Mouse (Mus musculus): ENCODE measurements at regions not wholly inside any gene's neighbourhood (a gene's known extent, or its start where the extent isn't known, plus 50 kb on each side); places are given as distances from the start of the nearest gene placed in this dataset.

- no peak overlapping the region for H3K4me3 ChIP-seq
- no peak overlapping the region for H3K4me2 ChIP-seq (ENCODE audit: low read depth)
- no peak overlapping the region for H3ac ChIP-seq (ENCODE audit: control insufficient read depth, insufficient read length)
- no peak for TF ChIP-seq MAX (IDR thresholded peaks at IDR 0.05; ENCODE audit: low read depth)
- TF ChIP-seq TCF12 (IDR thresholded peaks at IDR 0.05; ENCODE audit: insufficient read depth, poor library complexity, severe bottlenecking), result no peak
- TF ChIP-seq USF1 (IDR thresholded peaks at IDR 0.05; ENCODE audit: low read depth), result no peak
- no peak for TF ChIP-seq CEBPB (IDR thresholded peaks at IDR 0.05; ENCODE audit: insufficient read depth, poor library complexity, severe bottlenecking)
- TF ChIP-seq MYOD1 (IDR thresholded peaks at IDR 0.05; ENCODE audit: control insufficient read depth in 1 of 3, insufficient read length in 2 of 3, low read depth in 2 of 3), result no peak
- TF ChIP-seq POLR2A (IDR thresholded peaks at IDR 0.05; ENCODE audit: insufficient read length, low read depth), result no peak
- no peak for TF ChIP-seq POLR2AphosphoS2 (IDR thresholded peaks at IDR 0.05; ENCODE audit: insufficient read length, low read depth)
- no peak for TF ChIP-seq SRF (IDR thresholded peaks at IDR 0.05; ENCODE audit: control insufficient read depth, insufficient read length, low read depth)
- no peak for TF ChIP-seq TCF3 (IDR thresholded peaks at IDR 0.05; ENCODE audit: insufficient read length, low read depth)
- H3K36me3 ChIP-seq (ENCODE audit: control insufficient read depth, insufficient read depth), result no peaks in the 10 kb centered on the region
- H3K79me2 ChIP-seq (ENCODE audit: control insufficient read depth, insufficient read depth), result no peaks in the 10 kb centered on the region
- no peaks in the 10 kb centered on the region for H3K27me3 ChIP-seq (ENCODE audit: control insufficient read depth, insufficient read depth, insufficient read length)
Measured at GRCm38 (mm10) chr16:9353811-9354210, 523.9 kb downstream of the 1810013L24Rik start.

GRCm38 (mm10) chr16:9354331-9355030 lies 524.6 kb downstream of the 1810013L24Rik start:
- H3K4me2 ChIP-seq (ENCODE audit: low read depth), result no peak overlapping the region
- TF ChIP-seq TCF3 (IDR thresholded peaks at IDR 0.05; ENCODE audit: insufficient read length, low read depth), result no peak
- TF ChIP-seq REST (IDR thresholded peaks at IDR 0.05; ENCODE audit: insufficient read depth, insufficient read length), result no peak
- TF ChIP-seq CEBPB (IDR thresholded peaks at IDR 0.05; ENCODE audit: insufficient read depth, poor library complexity, severe bottlenecking), result no peak
- TF ChIP-seq MAX (IDR thresholded peaks at IDR 0.05; ENCODE audit: low read depth), result no peak
- TF ChIP-seq MYOG (IDR thresholded peaks at IDR 0.05; ENCODE audit: control insufficient read depth in 1 of 3, insufficient read depth in 1 of 3, insufficient read length in 2 of 3, low read depth in 2 of 3), result no peak
- no peak for TF ChIP-seq POLR2AphosphoS2 (IDR thresholded peaks at IDR 0.05; ENCODE audit: insufficient read length, low read depth)
- no peak for TF ChIP-seq SRF (IDR thresholded peaks at IDR 0.05; ENCODE audit: control insufficient read depth, insufficient read length, low read depth)
- TF ChIP-seq POLR2A (IDR thresholded peaks at IDR 0.05; ENCODE audit: insufficient read length, low read depth), result no peak
- no peak for TF ChIP-seq E2F4 (IDR thresholded peaks at IDR 0.05; ENCODE audit: insufficient read depth)
- no peak overlapping the region for H3K4me3 ChIP-seq
- H3ac ChIP-seq (ENCODE audit: control insufficient read depth, insufficient read length), result no peak overlapping the region
- no peaks in the 10 kb centered on the region for H3K27me3 ChIP-seq (ENCODE audit: control insufficient read depth, insufficient read depth, insufficient read length)
- no peaks in the 10 kb centered on the region for H3K36me3 ChIP-seq (ENCODE audit: control insufficient read depth, insufficient read depth)
- H3K79me2 ChIP-seq (ENCODE audit: control insufficient read depth, insufficient read depth), result no peaks in the 10 kb centered on the region

GRCm38 (mm10) chr16:9358651-9359050 lies 528.8 kb downstream of the 1810013L24Rik start:
- TF ChIP-seq CEBPB (IDR thresholded peaks at IDR 0.05; ENCODE audit: insufficient read depth, poor library complexity, severe bottlenecking) (no peak), TCF3 (IDR thresholded peaks at IDR 0.05; ENCODE audit: insufficient read length, low read depth) (no peak), USF1 (IDR thresholded peaks at IDR 0.05; ENCODE audit: low read depth) (no peak), REST (IDR thresholded peaks at IDR 0.05; ENCODE audit: insufficient read depth, insufficient read length) (no peak), MYOG (IDR thresholded peaks at IDR 0.05; ENCODE audit: control insufficient read depth in 1 of 3, insufficient read depth in 1 of 3, insufficient read length in 2 of 3, low read depth in 2 of 3) (no peak), TCF12 (IDR thresholded peaks at IDR 0.05; ENCODE audit: insufficient read depth, poor library complexity, severe bottlenecking) (no peak)
- Histone ChIP-seq H3K79me2 (ENCODE audit: control insufficient read depth, insufficient read depth) (no peaks in the 10 kb centered on the region), H3K4me3 (no peak overlapping the region), H3K27me3 (ENCODE audit: control insufficient read depth, insufficient read depth, insufficient read length) (no peaks in the 10 kb centered on the region), H3K4me2 (ENCODE audit: low read depth) (no peak overlapping the region), H3ac (ENCODE audit: control insufficient read depth, insufficient read length) (no peak overlapping the region), H3K36me3 (ENCODE audit: control insufficient read depth, insufficient read depth) (no peaks in the 10 kb centered on the region)

- no peaks in the 10 kb centered on the region for H3K79me2 ChIP-seq (ENCODE audit: control insufficient read depth, insufficient read depth)
- no peaks in the 10 kb centered on the region for H3K36me3 ChIP-seq (ENCODE audit: control insufficient read depth, insufficient read depth)
- no peak for TF ChIP-seq POLR2AphosphoS2 (IDR thresholded peaks at IDR 0.05; ENCODE audit: insufficient read length, low read depth)
- TF ChIP-seq MYOD1 (IDR thresholded peaks at IDR 0.05; ENCODE audit: control insufficient read depth in 1 of 3, insufficient read length in 2 of 3, low read depth in 2 of 3), result no peak
- no peak for TF ChIP-seq CEBPB (IDR thresholded peaks at IDR 0.05; ENCODE audit: insufficient read depth, poor library complexity, severe bottlenecking)
- no peak for TF ChIP-seq TCF12 (IDR thresholded peaks at IDR 0.05; ENCODE audit: insufficient read depth, poor library complexity, severe bottlenecking)
- no peak for TF ChIP-seq SRF (IDR thresholded peaks at IDR 0.05; ENCODE audit: control insufficient read depth, insufficient read length, low read depth)
- TF ChIP-seq REST (IDR thresholded peaks at IDR 0.05; ENCODE audit: insufficient read depth, insufficient read length), result no peak
- no peak for TF ChIP-seq MAX (IDR thresholded peaks at IDR 0.05; ENCODE audit: low read depth)
- TF ChIP-seq TCF3 (IDR thresholded peaks at IDR 0.05; ENCODE audit: insufficient read length, low read depth), result no peak
- TF ChIP-seq E2F4 (IDR thresholded peaks at IDR 0.05; ENCODE audit: insufficient read depth), result no peak
- no peak for TF ChIP-seq USF1 (IDR thresholded peaks at IDR 0.05; ENCODE audit: low read depth)
- no peak for TF ChIP-seq MYOG (IDR thresholded peaks at IDR 0.05; ENCODE audit: control insufficient read depth in 1 of 3, insufficient read depth in 1 of 3, insufficient read length in 2 of 3, low read depth in 2 of 3)
- no peak for TF ChIP-seq POLR2A (IDR thresholded peaks at IDR 0.05; ENCODE audit: insufficient read length, low read depth)
- no peaks in the 10 kb centered on the region for H3K27me3 ChIP-seq (ENCODE audit: control insufficient read depth, insufficient read depth, insufficient read length)
- H3K4me3 ChIP-seq, result no peak overlapping the region
- no peak overlapping the region for H3K4me2 ChIP-seq (ENCODE audit: low read depth)
- H3ac ChIP-seq (ENCODE audit: control insufficient read depth, insufficient read length), result no peak overlapping the region
Measured at GRCm38 (mm10) chr16:9359399-9360135, 529.7 kb downstream of the 1810013L24Rik start.

All from myocyte (in vitro differentiated cells).